Mouse (Mus musculus) intestine, postnatal 0 days (tissue): ENCODE measurements at regions not wholly inside any gene's neighbourhood (a gene's known extent, or its start where the extent isn't known, plus 50 kb on each side); places are given as distances from the start of the nearest gene placed in this dataset.

Source experiments
- ATAC-seq: fragments of 200-750 bp; cut with Nextera tagmentation; 2 replicates; pipeline ENCODE4 v1.8.0; 2017; ENCODE audit warnings: mild to moderate bottlenecking, moderate TSS enrichment, moderate library complexity
- H3K27ac ChIP-seq: fragments of 300-500 bp; sonication (generic); 2 replicates; pipeline ENCODE4 v1.5.1; 2014; ENCODE audit warnings: mild to moderate bottlenecking, low read depth, low read length, moderate library complexity
- H3K27me3 ChIP-seq: fragments of 300-500 bp; sonication (generic); replicated peaks from 2 replicates; pipeline ENCODE4 v1.6.1; 2014; ENCODE audit warnings: low read length, mixed read lengths; ENCODE audit not compliant: control insufficient read depth, insufficient read depth
- H3K36me3 ChIP-seq: fragments of 300-500 bp; sonication (generic); 2 replicates; pipeline ENCODE4 v1.6.1; 2014; ENCODE audit warnings: mild to moderate bottlenecking, moderate library complexity; ENCODE audit not compliant: control insufficient read depth, insufficient read depth
- H3K4me1 ChIP-seq: fragments of 300-500 bp; sonication (generic); replicated peaks from 2 replicates; pipeline ENCODE4 v1.6.1; 2014; ENCODE audit warnings: antibody characterized with exemption, low read length, mixed read lengths; ENCODE audit not compliant: control insufficient read depth, insufficient read depth
- H3K4me2 ChIP-seq: fragments of 300-500 bp; sonication (generic); replicated peaks from 2 replicates; pipeline ENCODE4 v1.6.1; 2014; ENCODE audit warnings: low read depth, mild to moderate bottlenecking, moderate library complexity
- H3K4me3 ChIP-seq: fragments of 300-500 bp; sonication (generic); 2 replicates; pipeline ENCODE4 v1.5.1; 2014; ENCODE audit warnings: low read depth, low read length
- H3K9ac ChIP-seq: fragments of 300-500 bp; sonication (generic); 2 replicates; pipeline ENCODE4 v1.6.1; 2014; ENCODE audit warnings: mild to moderate bottlenecking, low read depth, low read length
- H3K9me3 ChIP-seq: fragments of 300-500 bp; sonication (generic); 2 replicates; pipeline ENCODE4 v1.6.1; 2016; ENCODE audit warnings: mixed run types; ENCODE audit not compliant: control insufficient read depth
- CTCF ChIP-seq: sonication (generic); IDR thresholded peaks from 2 replicates; pipeline ENCODE4 v1.5.1; 2016; ENCODE audit warnings: low read depth, mild to moderate bottlenecking, control low read depth, antibody characterized with exemption, moderate library complexity
- WGBS: fragments of 180-500 bp; shearing (Covaris S2); extraction: QIAGEN DNeasy Blood & Tissue Kit; methylation state at CpG from one replicate; pipeline ENCODE4 v1.1.7; 2014; 5-methylcytosine and 5-hydroxymethylcytosine counted together

DNA sequence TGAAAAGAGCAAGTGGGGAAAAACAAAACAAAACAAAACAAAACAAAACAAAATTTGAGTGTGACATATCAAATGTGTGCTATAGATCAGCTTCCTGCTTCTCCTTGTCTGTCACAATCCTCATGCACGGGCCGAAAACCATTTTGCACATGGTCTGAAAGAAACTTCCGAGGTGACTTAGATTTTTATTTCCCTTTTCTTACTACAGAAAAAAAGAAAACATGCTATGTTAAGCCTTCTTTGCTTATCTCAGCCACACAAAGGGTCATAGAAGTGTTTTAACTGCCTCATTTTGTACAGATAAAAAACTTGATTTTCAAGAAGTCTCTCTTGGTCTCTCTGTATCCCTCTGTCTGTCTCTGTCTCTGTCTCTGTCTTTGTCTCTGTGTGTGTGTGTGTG is 654.2 kb downstream of the Trim52 start:
- H3K4me3 ChIP-seq: no peak overlapping the region

DNA sequence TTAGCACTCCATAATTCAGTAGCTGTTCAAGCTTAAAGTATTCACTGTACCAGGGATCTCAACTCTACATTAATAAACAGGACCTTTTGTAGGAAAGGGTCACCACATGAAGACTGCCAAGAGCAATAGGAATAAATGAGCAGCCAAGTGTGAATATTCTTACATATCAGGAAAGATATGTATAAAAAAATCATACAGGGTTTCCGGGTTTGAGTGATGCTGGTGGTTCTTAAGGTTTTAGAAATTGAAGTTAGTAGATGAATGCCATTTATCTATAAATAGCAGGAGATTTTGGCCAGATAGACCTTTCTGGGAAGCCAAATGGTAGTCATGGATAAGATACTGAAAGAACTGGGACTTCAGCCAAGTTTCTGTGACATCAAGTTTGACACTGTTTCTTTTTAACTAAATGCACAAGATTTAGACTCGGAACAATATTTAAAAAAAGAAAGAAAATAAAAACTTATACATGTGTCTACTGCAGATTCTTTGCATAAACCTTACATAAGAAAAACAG is 657.1 kb downstream of the Trim52 start:
- no peak overlapping the region for H3K4me3 ChIP-seq
- no peaks in the 10 kb centered on the region for H3K27me3 ChIP-seq
- H3K4me1 ChIP-seq: no peaks in the 10 kb centered on the region
- H3K9ac ChIP-seq: no peak overlapping the region
- ATAC-seq: no peak
- no peaks in the 10 kb centered on the region for H3K36me3 ChIP-seq
- no peak overlapping the region for H3K4me2 ChIP-seq
- TF ChIP-seq CTCF: no peak
- no peak overlapping the region for H3K27ac ChIP-seq
- 75% methylated on average over 2 of the region's 2 CpGs for WGBS
- H3K9me3 ChIP-seq: no peaks in the 10 kb centered on the region

More for the DNA sequence above, 654.2 kb downstream of the Trim52 start:
- no peaks in the 10 kb centered on the region for H3K9me3 ChIP-seq
- no peak overlapping the region for H3K4me2 ChIP-seq
- H3K36me3 ChIP-seq: no peaks in the 10 kb centered on the region
- no peaks in the 10 kb centered on the region for H3K4me1 ChIP-seq
- 86% methylated on average over 3 of the region's 3 CpGs for WGBS
- TF ChIP-seq CTCF: no peak
- H3K9ac ChIP-seq: no peak overlapping the region
- no peak overlapping the region for H3K27ac ChIP-seq
- no peaks in the 10 kb centered on the region for H3K27me3 ChIP-seq
- no peak for ATAC-seq

DNA sequence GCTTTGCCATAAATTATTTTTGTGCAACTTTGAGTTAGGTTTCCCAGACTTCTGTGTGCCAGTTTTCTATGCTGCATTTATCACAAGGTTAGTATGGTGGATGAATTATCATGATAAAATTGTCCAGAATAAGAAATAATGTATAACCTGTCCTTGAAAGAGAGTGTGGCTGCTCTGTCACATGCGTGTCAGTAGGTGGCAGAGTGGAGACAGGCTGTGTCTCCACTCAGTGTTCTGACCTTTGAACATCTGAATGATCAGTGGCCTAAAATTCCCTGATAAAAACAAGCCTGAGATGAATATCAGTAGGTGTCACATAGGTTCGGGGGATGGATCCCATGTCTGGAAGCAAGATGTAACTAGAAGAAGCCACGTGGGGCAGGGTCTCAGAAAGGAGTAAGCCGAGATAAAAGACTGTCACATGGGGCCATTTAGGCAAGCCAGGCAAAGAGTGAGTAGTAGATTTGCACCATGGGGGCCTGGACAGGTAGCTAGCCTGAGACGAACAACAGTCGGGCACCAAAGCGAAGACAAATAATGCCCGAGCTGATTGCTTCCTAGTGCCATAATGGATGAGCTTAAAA is 660.0 kb downstream of the Trim52 start:
- 66% methylated on average over 8 of the region's 8 CpGs for WGBS
- ATAC-seq: no peak
- no peak overlapping the region for H3K4me3 ChIP-seq
- no peak overlapping the region for H3K27ac ChIP-seq
- H3K36me3 ChIP-seq: no peaks in the 10 kb centered on the region
- no peaks in the 10 kb centered on the region for H3K4me1 ChIP-seq
- H3K9me3 ChIP-seq: no peaks in the 10 kb centered on the region
- H3K4me2 ChIP-seq: no peak overlapping the region
- TF ChIP-seq CTCF: peak; percentile 62
- no peak overlapping the region for H3K9ac ChIP-seq
- no peaks in the 10 kb centered on the region for H3K27me3 ChIP-seq
